Mouse (Mus musculus) layer of hippocampus, adult 9-11 months (tissue): ENCODE data around the gene Dhrs1.

ENCODE experiments used
- DNase-seq: peaks from one replicate; pipeline ENCODE4 v3.0.0; 2022

Gene Dhrs1

GRCm38 (mm10) chr14:55762001-55762821, 16.7 kb upstream of the Dhrs1 start:
- no peak for DNase-seq

- DNase-seq, result no peak
These were observed 15.7 kb upstream of the Dhrs1 start, which contains the start of gene Ltb4r2 for GRCm38 (mm10) chr14:55761163-55761562. Ltb4r2 (plus strand) TSS chr14:55761428.

GRCm38 (mm10) chr14:55760156-55760555, 14.7 kb upstream of the Dhrs1 start:
- peak; percentile 76 for DNase-seq

DNA sequence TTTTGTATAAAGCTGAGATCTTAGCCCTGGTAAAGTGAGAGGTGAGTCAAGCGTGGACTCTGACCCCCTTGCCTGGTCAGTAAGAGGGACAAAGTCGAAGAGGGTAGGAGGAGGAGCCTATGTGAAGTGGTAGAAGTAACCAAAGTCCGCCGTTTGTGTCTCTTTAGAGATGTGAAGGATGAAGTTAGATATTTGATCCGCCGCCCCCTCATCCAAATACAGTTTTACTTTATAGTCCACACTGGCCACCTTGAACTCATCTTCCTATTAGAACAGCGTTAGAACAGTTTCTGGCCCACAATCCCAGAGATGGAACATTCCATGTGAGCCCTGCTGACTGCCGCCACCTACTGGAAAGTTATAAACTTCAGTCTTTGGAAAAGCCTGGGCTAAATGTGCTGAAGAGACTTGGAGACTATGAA, 12.9 kb upstream of the Dhrs1 start, which contains the start of gene Cideb:
TSS of gene Cideb (minus strand) at position 96 of the 422 bp plus-strand sequence.
- no peak for DNase-seq

DNA sequence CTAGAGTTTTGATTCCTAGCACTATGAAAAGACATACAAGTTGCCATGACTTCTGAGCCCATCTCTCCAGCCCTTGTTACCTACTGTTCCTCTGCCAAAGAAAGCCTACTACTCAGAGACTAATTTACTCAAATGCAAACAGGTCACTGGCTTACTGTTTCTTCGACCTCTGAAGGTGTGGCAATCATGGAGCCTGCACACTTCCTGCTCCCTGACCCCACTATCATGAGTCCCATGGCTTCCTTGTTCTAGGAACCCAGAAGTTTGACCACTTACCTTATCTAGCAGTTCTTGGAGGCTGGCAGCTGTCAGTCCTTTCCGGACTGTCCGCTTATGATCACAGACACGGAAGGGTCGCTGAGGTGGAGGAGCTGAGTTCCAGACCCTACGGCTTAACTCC, 12.1 kb upstream of the Dhrs1 start:
- no peak for DNase-seq

DNA sequence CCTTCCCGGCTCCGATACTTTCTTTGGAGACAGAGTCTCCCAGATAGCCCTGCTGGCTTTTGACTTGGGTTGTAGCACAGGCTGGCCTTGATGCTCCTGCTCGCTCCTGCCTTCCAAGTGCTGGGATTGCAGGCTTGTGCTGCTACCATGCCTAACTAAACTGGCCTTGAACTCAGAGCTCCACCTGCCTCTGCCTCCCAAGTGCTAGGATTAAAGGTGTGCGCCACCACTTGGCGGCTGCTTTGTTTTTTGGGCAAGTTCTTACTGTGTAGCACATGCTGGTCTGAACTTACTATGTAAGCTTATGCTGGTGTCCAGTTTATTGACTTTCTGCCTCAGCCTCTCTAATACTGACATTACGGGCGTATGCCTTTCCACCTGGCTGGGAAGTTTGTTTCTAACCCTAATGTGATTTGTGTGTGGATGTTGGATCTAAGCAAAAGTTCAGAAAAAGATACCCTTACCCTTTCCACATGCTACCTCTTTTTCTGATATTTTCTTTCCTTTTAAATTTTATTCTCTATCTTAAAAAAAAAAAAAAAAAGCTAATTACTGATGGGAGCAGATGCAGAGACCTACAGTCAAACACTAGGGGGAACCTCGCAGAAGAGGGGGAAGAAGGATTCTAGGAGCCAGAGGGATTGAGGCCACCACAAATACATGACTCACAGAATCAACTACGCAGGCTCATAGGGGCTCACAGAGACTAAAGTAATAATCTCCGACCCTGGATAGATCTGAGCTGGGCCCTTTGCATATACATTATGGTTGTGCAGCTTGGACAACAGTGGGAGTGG, 1.8 kb upstream of the Dhrs1 start:
- DNase-seq, result no peak

DNA sequence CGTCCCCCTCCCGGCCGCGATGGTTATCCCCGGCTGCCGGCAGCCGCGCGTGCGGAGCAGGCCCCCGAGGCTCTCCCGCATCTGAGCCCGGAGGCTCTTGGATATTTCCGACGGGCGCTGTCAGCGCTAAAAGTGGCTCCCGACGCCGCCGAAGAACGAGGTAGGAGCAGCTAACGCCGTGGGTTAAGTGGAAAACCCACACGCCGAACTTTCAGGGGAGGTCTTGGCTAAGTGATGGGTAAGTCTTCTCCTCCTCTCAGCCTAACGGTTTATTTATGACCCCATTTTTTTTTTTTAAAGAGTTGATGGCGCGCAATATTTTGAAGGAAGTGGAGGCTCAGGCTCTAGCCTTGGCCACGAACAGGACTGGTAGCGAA, 359 bp upstream of the Dhrs1 start:
- no peak for DNase-seq

DNA sequence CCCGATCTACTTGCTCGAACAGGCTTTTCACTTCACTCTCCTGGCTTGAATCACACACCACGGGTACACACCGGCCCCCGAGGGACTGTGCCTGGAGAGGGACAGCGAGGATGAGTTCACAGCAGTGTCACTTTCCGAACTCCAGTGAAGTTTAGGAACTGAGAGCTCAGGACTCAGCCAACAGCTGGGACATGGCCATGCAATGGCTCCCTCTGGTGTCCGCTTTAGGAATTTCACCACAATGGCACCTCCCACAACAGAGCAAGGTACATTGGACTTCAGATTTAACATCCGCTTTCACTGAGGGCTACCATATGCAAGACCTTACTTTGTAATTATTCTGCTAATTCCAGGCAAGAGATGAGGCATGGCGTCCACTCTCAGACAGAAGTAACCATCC, 1.8 kb downstream of the Dhrs1 start:
- DNase-seq, result peak; percentile 79

DNA sequence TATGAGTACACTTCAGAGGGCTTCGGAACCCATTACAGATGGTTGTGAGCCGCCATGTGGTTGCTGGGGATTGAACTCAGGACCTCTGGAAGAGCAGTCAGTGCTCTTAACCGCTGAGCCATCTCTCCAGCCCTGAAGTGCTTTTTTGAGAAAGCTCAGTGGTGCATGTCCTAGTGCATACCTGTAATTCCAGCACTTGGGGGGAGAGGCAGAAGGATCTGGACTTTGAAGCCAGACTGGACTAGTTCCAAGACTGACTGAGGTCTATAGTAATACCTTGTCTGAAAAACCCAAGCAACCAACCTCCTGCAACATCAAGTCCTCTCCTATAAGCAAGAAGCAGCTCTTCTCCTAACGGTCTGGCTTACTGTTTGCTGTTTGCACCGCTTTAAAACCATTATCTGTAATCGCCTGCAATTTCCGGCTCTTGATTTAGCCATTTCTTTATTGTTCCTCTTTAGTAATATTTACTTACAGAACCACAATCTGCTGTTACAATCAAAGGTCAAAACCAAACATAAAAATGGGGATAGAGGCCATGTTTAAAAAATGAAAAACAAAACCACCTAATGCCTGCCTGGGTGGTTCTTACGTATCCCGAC, 8.3 kb downstream of the Dhrs1 start:
- no peak for DNase-seq

DNA sequence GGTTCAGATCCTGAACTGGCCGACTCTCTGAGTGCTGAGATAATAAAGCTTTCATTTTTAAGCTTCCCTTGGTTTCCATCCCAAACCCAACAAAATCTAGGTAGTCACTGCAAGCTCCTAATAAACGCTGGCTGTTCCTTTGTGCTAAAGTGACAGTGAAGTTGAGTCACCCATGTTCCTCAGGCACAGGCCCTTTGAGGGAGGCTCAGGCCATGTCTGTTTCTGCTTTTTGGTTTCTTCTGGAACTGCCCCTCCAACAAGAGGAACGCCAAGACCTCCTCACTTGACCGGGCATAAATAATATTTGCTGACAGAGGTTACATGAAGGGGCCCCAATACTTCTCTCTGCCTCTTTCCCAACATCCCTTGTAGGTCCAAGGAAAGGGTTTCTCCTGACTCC, 9.7 kb downstream of the Dhrs1 start:
- DNase-seq, result no peak

- no peak for DNase-seq
These were observed 10.2 kb downstream of the Dhrs1 start for GRCm38 (mm10) chr14:55735334-55735733.

- DNase-seq, result no peak
These were observed 10.6 kb downstream of the Dhrs1 start for GRCm38 (mm10) chr14:55734869-55735268.

GRCm38 (mm10) chr14:55733889-55734288, 11.6 kb downstream of the Dhrs1 start:
- DNase-seq, result no peak

GRCm38 (mm10) chr14:55730531-55731032, 14.9 kb downstream of the Dhrs1 start:
- DNase-seq, result peak; percentile 55

GRCm38 (mm10) chr14:55730116-55730515, 15.4 kb downstream of the Dhrs1 start:
- no peak for DNase-seq

- DNase-seq, result no peak
These were observed 17.4 kb downstream of the Dhrs1 start for GRCm38 (mm10) chr14:55727889-55728685.

DNA sequence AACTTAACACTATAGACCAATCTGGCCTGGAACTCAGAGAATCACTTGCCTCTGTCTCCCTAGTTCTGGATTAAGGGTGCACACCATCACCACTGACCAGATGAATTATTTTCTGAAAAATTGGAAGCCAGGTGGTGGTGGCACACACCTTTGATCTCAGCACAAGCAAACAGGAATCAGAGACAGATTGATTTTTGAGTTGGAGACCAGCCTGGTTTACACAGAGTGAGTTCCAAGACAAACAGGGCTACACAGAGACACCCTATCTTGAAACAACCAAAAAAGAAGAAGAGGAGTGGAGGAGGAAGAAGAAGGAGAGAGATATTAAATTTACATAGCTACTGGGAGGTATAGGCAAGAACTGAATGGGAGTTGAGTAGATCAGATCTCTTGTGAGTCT, 19.2 kb downstream of the Dhrs1 start:
- DNase-seq, result no peak

DNA sequence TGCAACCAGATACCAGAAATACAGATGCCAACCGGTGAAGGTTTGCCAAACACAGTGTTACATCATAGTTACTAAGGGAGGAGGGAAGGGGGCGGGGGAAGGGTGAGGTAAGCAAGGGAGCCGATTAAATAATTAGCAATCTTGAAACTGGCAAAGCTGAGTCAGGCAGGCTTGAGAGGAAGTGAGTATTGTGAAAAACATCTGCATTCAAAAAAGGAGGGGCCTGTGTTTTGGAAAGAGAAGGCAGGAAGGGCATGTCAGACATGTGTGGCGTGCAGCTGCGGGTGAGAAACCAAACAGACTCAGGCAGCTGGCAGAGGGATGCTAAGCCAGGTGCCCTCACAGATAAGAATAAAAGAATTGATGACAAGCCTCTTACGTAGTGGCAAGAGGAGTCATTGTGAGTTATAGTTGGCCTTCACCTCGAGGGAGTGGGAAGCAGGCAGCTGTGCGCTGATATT, 21.0 kb downstream of the Dhrs1 start:
- DNase-seq, result no peak

DNA sequence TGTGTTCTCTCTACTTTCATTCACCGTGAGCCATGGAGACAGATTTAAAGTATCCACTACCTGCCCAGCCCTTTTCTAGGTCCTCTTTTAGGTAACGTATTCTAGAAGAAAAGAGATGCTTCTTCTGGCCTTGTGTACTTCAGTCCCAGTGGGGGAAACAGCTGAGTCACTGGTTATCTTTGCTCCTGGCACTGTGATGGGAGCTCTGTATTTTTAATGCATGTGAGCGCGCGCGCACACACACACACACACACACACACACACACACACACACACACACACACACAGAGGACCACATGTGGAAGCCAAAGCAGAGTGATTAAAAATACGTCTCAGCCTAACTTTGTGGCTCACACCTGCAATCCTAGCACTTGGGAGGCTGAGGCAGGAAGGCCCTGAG, 22.1 kb downstream of the Dhrs1 start:
- DNase-seq, result no peak

DNA sequence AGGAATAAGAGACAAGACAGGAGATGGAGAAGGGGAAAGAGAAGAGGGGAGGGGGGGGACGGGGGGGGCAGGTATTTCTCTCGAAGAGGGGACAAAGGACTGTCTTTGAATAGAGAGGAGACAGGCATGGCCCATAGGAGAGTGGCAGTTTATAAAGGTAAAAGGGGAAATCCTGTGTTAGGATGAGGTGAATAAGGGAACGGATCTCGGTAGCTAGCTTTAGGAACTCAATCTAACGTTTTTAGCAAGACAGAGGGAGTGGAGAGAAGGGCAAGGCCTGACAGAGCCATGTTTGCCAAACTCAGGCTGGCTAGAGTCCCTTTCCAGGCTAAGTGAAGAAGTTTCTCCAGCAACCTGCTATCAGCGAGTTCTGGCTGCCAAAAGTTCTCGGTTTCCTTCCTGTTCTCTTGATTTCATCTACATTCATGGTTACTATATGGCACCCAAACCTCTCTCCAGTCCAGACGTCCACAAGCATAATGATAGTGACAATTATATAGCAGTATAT, 23.0 kb downstream of the Dhrs1 start:
- DNase-seq, result no peak

DNA sequence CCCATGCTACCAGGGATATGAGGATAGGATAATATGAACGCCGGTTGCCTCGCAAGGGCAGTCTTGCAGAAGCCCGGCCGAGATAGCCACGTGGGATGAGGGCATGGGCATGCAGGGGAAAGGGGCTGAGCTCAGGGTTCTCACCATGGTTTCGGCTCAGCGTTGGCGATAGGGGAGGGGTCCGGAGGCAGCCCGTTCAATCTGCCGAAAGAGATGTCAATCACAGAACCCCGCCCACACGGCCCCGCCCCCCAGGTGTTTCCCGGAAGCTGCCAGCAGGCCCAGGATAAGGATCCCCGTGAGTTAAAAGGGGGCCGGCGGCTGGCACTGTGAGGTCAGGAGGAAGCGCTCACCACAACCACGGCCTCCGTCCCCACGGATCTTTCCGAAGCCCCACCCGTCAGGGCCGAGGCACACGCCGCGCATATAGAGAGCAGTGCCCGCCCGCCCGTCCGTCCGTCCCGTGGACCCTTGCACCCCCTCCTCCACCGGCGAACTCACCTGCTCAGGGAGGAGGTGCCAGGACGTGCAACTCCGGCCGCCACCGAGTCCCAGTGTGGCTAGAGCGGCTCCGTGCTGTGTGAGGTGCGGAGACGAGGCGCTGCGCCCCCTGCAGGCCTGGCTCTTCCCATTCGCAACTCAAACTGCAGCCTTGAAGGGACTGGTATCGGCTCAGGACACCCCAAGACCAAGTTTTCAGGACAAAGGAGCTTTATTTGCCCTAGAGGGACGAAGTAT, 23.6 kb downstream of the Dhrs1 start, which contains the start of gene Rabggta:
TSS of gene Rabggta (minus strand) at position 564 of the 738 bp plus-strand sequence.
- peak; percentile 94 for DNase-seq
